Mouse (Mus musculus): ENCODE measurements around the gene Prkca. TPM values are rescaled to one million over a fixed set of nuclear protein-coding genes. Genes with fewer than 3 reads are reported as not detected.

Gene Prkca
- polyA plus RNA-seq, 1 experiment from 2014 or later = 7.0 TPM

DNA sequence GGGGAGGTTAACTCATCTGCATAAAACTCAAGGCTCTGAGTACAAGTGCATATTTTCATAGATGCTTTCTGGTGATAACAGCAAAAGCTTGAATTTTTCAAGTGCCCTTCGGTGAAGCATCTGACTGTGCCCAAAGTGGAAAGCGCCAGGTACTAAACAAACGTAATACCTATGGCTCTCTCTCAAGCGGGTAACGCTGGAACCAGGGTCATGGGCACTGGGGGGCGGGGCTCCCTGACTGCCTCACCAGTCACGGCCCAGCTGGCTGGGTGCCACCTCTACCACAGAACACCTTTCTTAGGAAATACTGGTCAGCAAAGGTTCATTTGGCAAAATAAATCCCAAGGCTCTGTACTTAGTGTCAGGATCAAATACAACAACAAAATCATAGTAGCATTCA lies 203.7 kb downstream of the Prkca start:
- H3K9me3 ChIP-seq (ENCODE audit: low read length) = no peaks in the 10 kb centered on the region
- no peak overlapping the region for H3K4me3 ChIP-seq (ENCODE audit: low read length)
- H3K36me3 ChIP-seq (ENCODE audit: insufficient read depth, low read length) = no peaks in the 10 kb centered on the region
- no peak overlapping the region for H3K9ac ChIP-seq (replicated peaks; ENCODE audit: low read length)
- 58% methylated on average over 7 of the region's 7 CpGs for WGBS
- H3K27me3 ChIP-seq (ENCODE audit: insufficient read depth, low read length) = no peaks in the 10 kb centered on the region
- no peak overlapping the region for H3K27ac ChIP-seq (ENCODE audit: low read length)
- H3K4me1 ChIP-seq (ENCODE audit: insufficient read depth, low read length) = peaks cover 5% of the 10 kb centered on the region
- ATAC-seq (ENCODE audit: low FRiP score, low TSS enrichment) = no peak
- no peak overlapping the region for H3K4me2 ChIP-seq (replicated peaks; ENCODE audit: low read depth, low read length)

DNA sequence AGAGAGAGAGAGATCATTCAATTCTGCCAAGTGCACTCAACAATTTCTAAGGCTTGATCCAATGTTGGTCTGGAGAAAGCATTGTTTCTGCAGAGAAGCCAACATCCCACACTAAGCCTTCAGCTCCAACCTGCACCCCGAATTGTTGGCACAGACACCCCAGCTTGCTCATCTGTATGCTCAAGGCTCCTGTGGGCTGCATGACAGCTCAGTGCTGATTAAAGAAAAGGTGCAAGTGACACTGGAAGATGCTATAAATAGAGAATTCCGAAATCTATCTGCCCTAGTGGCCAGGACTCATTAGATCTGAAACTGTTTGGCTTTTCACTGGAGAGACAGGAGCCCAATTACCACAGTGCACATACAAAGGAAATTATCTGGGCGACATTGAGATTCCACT lies 207.4 kb downstream of the Prkca start:
- Histone ChIP-seq H3K4me1 (ENCODE audit: insufficient read depth, low read length) (peaks cover 5% of the 10 kb centered on the region), H3K27me3 (ENCODE audit: insufficient read depth, low read length) (no peaks in the 10 kb centered on the region), H3K4me3 (ENCODE audit: low read length) (no peak overlapping the region), H3K9me3 (ENCODE audit: low read length) (no peaks in the 10 kb centered on the region), H3K27ac (ENCODE audit: low read length) (no peak overlapping the region), H3K36me3 (ENCODE audit: insufficient read depth, low read length) (no peaks in the 10 kb centered on the region), H3K9ac (replicated peaks; ENCODE audit: low read length) (no peak overlapping the region), H3K4me2 (replicated peaks; ENCODE audit: low read depth, low read length) (no peak overlapping the region)
- no peak for ATAC-seq (ENCODE audit: low FRiP score, low TSS enrichment)
- 69% methylated on average over 3 of the region's 3 CpGs for WGBS

DNA sequence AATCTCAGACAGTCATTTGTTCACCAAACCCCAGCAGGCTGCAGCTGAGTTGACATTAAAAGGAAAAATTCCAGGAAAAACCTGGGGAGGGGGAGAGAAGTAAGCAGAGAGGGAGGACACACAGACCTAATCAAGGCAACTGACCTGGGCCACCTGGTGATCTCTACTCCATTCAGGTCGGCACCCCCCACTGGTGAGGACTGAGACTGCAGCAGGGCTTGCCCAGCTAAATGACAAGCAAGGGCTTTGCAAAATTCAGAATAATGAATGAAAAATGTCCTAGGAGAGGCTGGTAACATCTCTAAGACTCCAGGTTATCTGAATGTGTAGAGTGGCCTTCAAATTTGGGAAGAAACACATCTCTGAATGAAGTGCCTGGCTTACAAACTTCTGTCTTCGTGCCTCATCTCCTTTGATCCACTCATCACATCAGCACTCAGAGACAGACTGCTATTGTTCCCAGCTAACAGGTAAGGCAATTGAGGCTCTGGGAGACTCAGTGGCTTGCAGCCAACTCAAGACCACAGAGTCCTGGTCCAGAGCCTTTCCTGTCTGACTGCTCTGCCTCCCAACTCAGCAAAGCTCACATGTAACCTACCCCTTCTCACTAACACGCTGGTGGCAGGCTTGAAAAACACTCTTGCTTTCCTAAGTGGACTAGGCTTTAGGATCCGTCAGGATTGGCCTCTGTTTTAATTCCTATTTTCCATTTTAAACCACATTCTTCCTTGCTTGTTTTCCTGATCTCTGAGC lies 208.1 kb downstream of the Prkca start:
- H3K27ac ChIP-seq (ENCODE audit: low read length) = no peak overlapping the region
- peaks cover 5% of the 10 kb centered on the region for H3K4me1 ChIP-seq (ENCODE audit: insufficient read depth, low read length)
- H3K36me3 ChIP-seq (ENCODE audit: insufficient read depth, low read length) = no peaks in the 10 kb centered on the region
- no peak overlapping the region for H3K9ac ChIP-seq (replicated peaks; ENCODE audit: low read length)
- WGBS = 22% methylated on average over 4 of the region's 4 CpGs
- H3K9me3 ChIP-seq (ENCODE audit: low read length) = no peaks in the 10 kb centered on the region
- no peaks in the 10 kb centered on the region for H3K27me3 ChIP-seq (ENCODE audit: insufficient read depth, low read length)
- H3K4me3 ChIP-seq (ENCODE audit: low read length) = no peak overlapping the region
- no peak for ATAC-seq (ENCODE audit: low FRiP score, low TSS enrichment)
- H3K4me2 ChIP-seq (replicated peaks; ENCODE audit: low read depth, low read length) = no peak overlapping the region

DNA sequence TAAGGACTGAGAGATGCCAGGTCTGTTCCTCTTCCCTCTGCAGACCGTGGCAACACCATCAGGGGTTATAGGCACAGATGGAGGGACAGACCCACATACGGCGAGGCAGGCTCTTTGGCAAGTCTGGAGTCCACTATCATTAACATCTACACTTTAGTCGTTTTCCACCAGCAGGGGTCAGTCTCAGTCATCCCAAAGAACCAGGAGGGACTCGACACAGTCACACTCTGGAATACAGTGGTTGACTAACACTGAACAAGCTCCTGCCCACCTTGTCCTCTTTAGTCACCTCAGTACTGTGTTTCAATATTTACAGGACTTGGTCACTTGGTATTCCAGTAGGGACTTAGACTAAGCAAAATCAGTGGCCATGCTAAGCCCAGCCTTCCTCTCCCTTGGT lies 215.1 kb downstream of the Prkca start:
- no peaks in the 10 kb centered on the region for H3K36me3 ChIP-seq (ENCODE audit: insufficient read depth, low read length)
- WGBS = 30% methylated on average over 5 of the region's 5 CpGs
- H3K9ac ChIP-seq (replicated peaks; ENCODE audit: low read length) = no peak overlapping the region
- no peak overlapping the region for H3K27ac ChIP-seq (ENCODE audit: low read length)
- H3K4me3 ChIP-seq (ENCODE audit: low read length) = no peak overlapping the region
- H3K9me3 ChIP-seq (ENCODE audit: low read length) = no peaks in the 10 kb centered on the region
- 0 out of 2 replicates have a peak, but pooled peaks have one; percentile 42 for ATAC-seq (ENCODE audit: low FRiP score, low TSS enrichment)
- no peak overlapping the region for H3K4me2 ChIP-seq (replicated peaks; ENCODE audit: low read depth, low read length)
- H3K4me1 ChIP-seq (ENCODE audit: insufficient read depth, low read length) = peaks cover 1% of the 10 kb centered on the region; the same call in 1 of the 2 replicates
- H3K27me3 ChIP-seq (ENCODE audit: insufficient read depth, low read length) = no peaks in the 10 kb centered on the region

DNA sequence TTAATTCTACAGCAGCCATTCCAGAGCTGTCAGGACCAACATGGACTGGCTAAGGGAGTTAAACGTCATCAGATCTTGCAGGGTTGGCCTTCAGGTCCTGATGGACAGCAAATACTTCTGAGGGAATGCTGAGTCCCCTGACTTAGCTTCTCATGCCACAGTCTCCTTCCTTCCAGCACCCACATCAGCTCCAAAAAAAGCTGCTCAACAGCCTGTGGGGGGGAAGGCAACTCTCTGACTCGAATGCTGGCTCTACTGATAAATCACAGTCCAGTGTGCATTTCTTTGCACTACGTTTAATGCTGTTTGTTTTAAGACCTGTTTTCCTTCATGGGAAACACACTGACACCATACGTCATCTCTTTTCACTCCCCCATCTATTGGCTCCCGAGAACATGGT lies 215.8 kb downstream of the Prkca start:
- Histone ChIP-seq H3K9ac (replicated peaks; ENCODE audit: low read length) (no peak overlapping the region), H3K4me3 (ENCODE audit: low read length) (no peak overlapping the region), H3K9me3 (ENCODE audit: low read length) (no peaks in the 10 kb centered on the region), H3K4me1 (ENCODE audit: insufficient read depth, low read length) (peaks cover 5% of the 10 kb centered on the region; the same call in 1 of the 2 replicates), H3K36me3 (ENCODE audit: insufficient read depth, low read length) (no peaks in the 10 kb centered on the region), H3K27ac (ENCODE audit: low read length) (no peak overlapping the region), H3K4me2 (replicated peaks; ENCODE audit: low read depth, low read length) (no peak overlapping the region), H3K27me3 (ENCODE audit: insufficient read depth, low read length) (no peaks in the 10 kb centered on the region)
- 51% methylated on average over 5 of the region's 5 CpGs for WGBS
- no peak for ATAC-seq (ENCODE audit: low FRiP score, low TSS enrichment)

DNA sequence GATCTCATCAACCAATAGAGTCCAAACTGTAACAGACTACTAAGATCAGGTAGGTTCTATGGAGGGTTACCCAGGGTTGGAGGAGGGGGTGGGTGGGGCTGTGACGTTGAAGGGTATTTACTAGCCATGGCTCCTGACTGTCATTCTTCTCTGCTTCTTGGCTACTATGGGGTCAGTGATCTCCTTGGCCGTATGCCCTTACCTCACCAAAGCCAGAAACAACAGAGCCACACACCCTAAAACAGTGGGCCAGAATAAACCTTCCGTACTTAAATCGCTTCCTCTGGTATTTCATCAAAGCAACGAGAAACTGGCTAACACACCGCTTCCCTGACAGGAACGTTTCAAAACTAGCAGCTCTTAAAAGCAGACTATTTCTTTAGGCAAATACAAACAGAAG lies 221.2 kb downstream of the Prkca start:
- 69% methylated on average over 7 of the region's 7 CpGs for WGBS
- no peaks in the 10 kb centered on the region for H3K36me3 ChIP-seq (ENCODE audit: insufficient read depth, low read length)
- no peak for ATAC-seq (ENCODE audit: low FRiP score, low TSS enrichment)

DNA sequence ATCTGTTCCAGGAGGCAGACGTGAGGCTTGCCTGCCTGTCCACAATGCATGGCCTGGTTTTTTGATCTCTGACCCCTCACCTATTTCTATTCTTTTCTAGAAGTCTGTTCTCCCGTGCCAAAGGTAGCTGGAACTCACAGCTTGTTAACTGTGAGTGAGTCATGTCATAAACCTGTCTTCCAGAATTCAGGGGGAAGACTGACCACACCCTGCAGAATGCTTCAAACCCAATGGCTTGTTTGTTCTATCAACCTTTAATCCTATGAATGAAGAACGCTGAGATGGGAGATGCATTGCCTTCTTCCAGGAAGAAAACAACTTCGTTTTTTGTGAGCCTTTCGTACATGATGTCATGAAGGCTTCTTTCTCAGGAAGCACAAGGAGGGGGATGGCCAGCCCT lies 223.0 kb downstream of the Prkca start:
- no peaks in the 10 kb centered on the region for H3K27me3 ChIP-seq (ENCODE audit: insufficient read depth, low read length)
- H3K9me3 ChIP-seq (ENCODE audit: low read length) = no peaks in the 10 kb centered on the region
- no peak overlapping the region for H3K9ac ChIP-seq (replicated peaks; ENCODE audit: low read length)
- no peaks in the 10 kb centered on the region for H3K36me3 ChIP-seq (ENCODE audit: insufficient read depth, low read length)
- no peak overlapping the region for H3K4me3 ChIP-seq (ENCODE audit: low read length)
- WGBS = 54% methylated on average over 5 of the region's 5 CpGs
- no peak overlapping the region for H3K4me2 ChIP-seq (replicated peaks; ENCODE audit: low read depth, low read length)
- peaks cover 14% of the 10 kb centered on the region for H3K4me1 ChIP-seq (ENCODE audit: insufficient read depth, low read length)
- ATAC-seq (ENCODE audit: low FRiP score, low TSS enrichment) = no peak
- H3K27ac ChIP-seq (ENCODE audit: low read length) = no peak overlapping the region

More for the DNA sequence above, 221.2 kb downstream of the Prkca start:
- Histone ChIP-seq H3K4me2 (replicated peaks; ENCODE audit: low read depth, low read length) (no peak overlapping the region), H3K4me3 (ENCODE audit: low read length) (no peak overlapping the region), H3K9me3 (ENCODE audit: low read length) (no peaks in the 10 kb centered on the region), H3K27ac (ENCODE audit: low read length) (no peak overlapping the region), H3K4me1 (ENCODE audit: insufficient read depth, low read length) (peaks cover 10% of the 10 kb centered on the region), H3K27me3 (ENCODE audit: insufficient read depth, low read length) (no peaks in the 10 kb centered on the region), H3K9ac (replicated peaks; ENCODE audit: low read length) (no peak overlapping the region)

DNA sequence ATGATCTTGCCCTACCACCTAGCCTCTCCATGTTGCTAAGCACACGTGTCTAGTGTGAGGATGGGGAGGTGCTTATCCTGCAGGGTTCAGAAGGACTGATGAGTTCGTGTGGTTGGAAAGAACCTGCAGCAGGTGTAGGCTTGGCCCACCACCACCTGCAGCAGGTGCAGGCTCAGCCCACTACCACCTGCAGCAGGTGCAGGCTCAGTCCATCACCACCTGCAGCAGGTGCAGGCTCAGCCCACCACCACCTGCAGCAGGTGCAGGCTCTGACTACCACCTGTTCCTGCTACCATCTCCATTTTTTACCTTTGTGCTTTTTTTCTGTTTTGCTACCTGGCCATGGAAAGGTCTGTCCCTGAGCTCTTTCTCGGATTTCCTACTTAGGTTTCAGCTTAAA lies 223.9 kb downstream of the Prkca start:
- no peaks in the 10 kb centered on the region for H3K36me3 ChIP-seq (ENCODE audit: insufficient read depth, low read length)
- H3K4me1 ChIP-seq (ENCODE audit: insufficient read depth, low read length) = peaks cover 14% of the 10 kb centered on the region
- no peaks in the 10 kb centered on the region for H3K27me3 ChIP-seq (ENCODE audit: insufficient read depth, low read length)
- 89% methylated on average over 3 of the region's 3 CpGs for WGBS
- no peak overlapping the region for H3K27ac ChIP-seq (ENCODE audit: low read length)
- H3K9me3 ChIP-seq (ENCODE audit: low read length) = no peaks in the 10 kb centered on the region
- no peak overlapping the region for H3K4me2 ChIP-seq (replicated peaks; ENCODE audit: low read depth, low read length)
- H3K9ac ChIP-seq (replicated peaks; ENCODE audit: low read length) = no peak overlapping the region
- ATAC-seq (ENCODE audit: low FRiP score, low TSS enrichment) = no peak
- H3K4me3 ChIP-seq (ENCODE audit: low read length) = no peak overlapping the region

DNA sequence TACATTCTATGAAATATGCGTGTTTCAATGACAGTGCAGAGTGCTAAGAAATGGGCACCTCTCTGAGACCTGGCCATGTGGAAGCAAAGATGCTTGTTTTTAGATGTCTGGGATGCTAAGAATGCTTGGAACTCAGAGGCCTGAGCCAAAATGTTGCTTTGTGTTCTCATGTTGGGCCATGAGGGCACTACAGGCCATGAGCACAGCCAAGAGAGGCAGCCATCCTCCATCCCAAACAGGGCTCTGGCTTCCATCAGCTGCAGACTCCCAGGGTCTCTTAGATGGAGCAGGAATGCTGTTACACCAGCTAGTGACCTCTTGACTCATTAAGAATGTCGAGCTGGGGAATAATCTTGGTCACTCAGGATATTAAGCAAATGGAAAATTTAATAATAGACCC lies 224.9 kb downstream of the Prkca start:
- no peaks in the 10 kb centered on the region for H3K36me3 ChIP-seq (ENCODE audit: insufficient read depth, low read length)
- ATAC-seq (ENCODE audit: low FRiP score, low TSS enrichment) = no peak
- H3K4me3 ChIP-seq (ENCODE audit: low read length) = no peak overlapping the region
- H3K9me3 ChIP-seq (ENCODE audit: low read length) = no peaks in the 10 kb centered on the region
- H3K27me3 ChIP-seq (ENCODE audit: insufficient read depth, low read length) = no peaks in the 10 kb centered on the region
- peaks cover 14% of the 10 kb centered on the region for H3K4me1 ChIP-seq (ENCODE audit: insufficient read depth, low read length)
- H3K4me2 ChIP-seq (replicated peaks; ENCODE audit: low read depth, low read length) = no peak overlapping the region
- WGBS = 77% methylated on average over 2 of the region's 2 CpGs
- no peak overlapping the region for H3K27ac ChIP-seq (ENCODE audit: low read length)
- H3K9ac ChIP-seq (replicated peaks; ENCODE audit: low read length) = no peak overlapping the region

DNA sequence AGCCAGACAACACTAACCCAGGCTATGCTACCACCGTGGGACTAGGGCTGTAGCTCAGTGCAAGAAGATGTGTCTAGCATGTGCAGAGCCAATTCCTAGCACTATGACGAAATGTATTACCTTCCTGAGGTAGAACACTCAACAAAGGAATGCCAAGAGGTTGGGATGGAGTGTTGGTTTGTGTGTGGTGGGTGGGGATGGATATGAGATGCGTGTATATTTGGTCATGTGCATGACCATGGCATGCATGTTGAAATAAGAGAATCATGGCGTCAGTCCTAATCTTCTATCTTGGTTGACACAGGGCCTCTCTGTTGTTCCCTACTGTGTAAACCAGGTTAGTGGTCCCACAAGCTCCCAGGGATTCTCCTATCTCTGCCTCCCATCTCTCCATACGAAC lies 225.5 kb downstream of the Prkca start:
- no peak overlapping the region for H3K27ac ChIP-seq (ENCODE audit: low read length)
- H3K4me2 ChIP-seq (replicated peaks; ENCODE audit: low read depth, low read length) = no peak overlapping the region
- H3K4me3 ChIP-seq (ENCODE audit: low read length) = no peak overlapping the region
- ATAC-seq (ENCODE audit: low FRiP score, low TSS enrichment) = no peak
- no peaks in the 10 kb centered on the region for H3K36me3 ChIP-seq (ENCODE audit: insufficient read depth, low read length)
- H3K27me3 ChIP-seq (ENCODE audit: insufficient read depth, low read length) = no peaks in the 10 kb centered on the region
- H3K4me1 ChIP-seq (ENCODE audit: insufficient read depth, low read length) = peaks cover 9% of the 10 kb centered on the region
- H3K9ac ChIP-seq (replicated peaks; ENCODE audit: low read length) = no peak overlapping the region
- 93% methylated on average over 5 of the region's 5 CpGs for WGBS
- no peaks in the 10 kb centered on the region for H3K9me3 ChIP-seq (ENCODE audit: low read length)

Measured in kidney, embryonic 16.5 days (tissue).